Mouse (Mus musculus) forebrain, postnatal 0 days (tissue): ENCODE measurements at regions not wholly inside any gene's neighbourhood (a gene's known extent, or its start where the extent isn't known, plus 50 kb on each side); places are given as distances from the start of the nearest gene placed in this dataset.

Experiments
- ATAC-seq: fragments of 200-750 bp; cut with Nextera tagmentation; 2 replicates; pipeline ENCODE4 v1.8.0; 2017; ENCODE audit warnings: mild to moderate bottlenecking, moderate library complexity
- DNase-seq: peaks from one replicate; pipeline ENCODE4 v3.0.0-alpha.2; 2015
- H3K27ac ChIP-seq: fragments of 300-500 bp; sonication (generic); 2 replicates; pipeline ENCODE4 v1.5.1; 2014; ENCODE audit warnings: low read depth, mild to moderate bottlenecking, antibody characterized with exemption, low read length, moderate library complexity, mixed read lengths
- H3K27me3 ChIP-seq: fragments of 300-500 bp; sonication (generic); 2 replicates; pipeline ENCODE4 v1.6.1; 2014; ENCODE audit warnings: mild to moderate bottlenecking, low read length, mixed read lengths; ENCODE audit not compliant: insufficient read depth
- H3K36me3 ChIP-seq: fragments of 300-500 bp; sonication (generic); 2 replicates; pipeline ENCODE4 v1.6.1; 2014; ENCODE audit warnings: mild to moderate bottlenecking, moderate library complexity; ENCODE audit not compliant: insufficient read depth
- H3K4me1 ChIP-seq: fragments of 300-500 bp; sonication (generic); 2 replicates; pipeline ENCODE4 v1.6.1; 2014; ENCODE audit warnings: antibody characterized with exemption; ENCODE audit not compliant: insufficient read depth
- H3K4me2 ChIP-seq: fragments of 300-500 bp; sonication (generic); 2 replicates; pipeline ENCODE4 v1.6.1; 2014; ENCODE audit warnings: low read depth, mild to moderate bottlenecking, moderate library complexity
- H3K4me3 ChIP-seq: fragments of 300-500 bp; sonication (generic); 2 replicates; pipeline ENCODE4 v1.5.1; 2014; ENCODE audit warnings: low read depth, low read length, mixed read lengths
- H3K9ac ChIP-seq: fragments of 300-500 bp; sonication (generic); 2 replicates; pipeline ENCODE4 v1.6.1; 2014; ENCODE audit warnings: mild to moderate bottlenecking
- H3K9me3 ChIP-seq: fragments of 300-500 bp; sonication (generic); 2 replicates; pipeline ENCODE4 v1.6.1; 2016; ENCODE audit warnings: low read length
- CTCF ChIP-seq: sonication (generic); IDR thresholded peaks from 2 replicates; pipeline ENCODE4 v1.5.1; 2016; ENCODE audit warnings: antibody characterized with exemption, control low read depth, low read depth
- WGBS: fragments of 180-500 bp; shearing (Covaris S2); extraction: QIAGEN DNeasy Blood & Tissue Kit; methylation state at CpG from one replicate; pipeline ENCODE4 v1.1.7; 2014; 5-methylcytosine and 5-hydroxymethylcytosine counted together

- ATAC-seq (no peak), DNase-seq (no peak)
- Histone ChIP-seq H3K9ac (no peak overlapping the region), H3K9me3 (no peaks in the 10 kb centered on the region), H3K4me1 (no peaks in the 10 kb centered on the region), H3K27ac (no peak overlapping the region), H3K4me3 (no peak overlapping the region), H3K36me3 (no peaks in the 10 kb centered on the region), H3K4me2 (no peak overlapping the region), H3K27me3 (no peaks in the 10 kb centered on the region)
- WGBS: 77% methylated on average over 9 of the region's 9 CpGs
- no peak for TF ChIP-seq CTCF
Measured at GRCm38 (mm10) chr17:45884021-45884722, 148.0 kb downstream of the Vegfa start.

GRCm38 (mm10) chr17:45882682-45883081 lies 149.0 kb upstream of the 1600014C23Rik start:
- DNase-seq (no peak), ATAC-seq (no peak)
- TF ChIP-seq CTCF: no peak
- no peaks in the 10 kb centered on the region for H3K36me3 ChIP-seq
- H3K4me1 ChIP-seq: no peaks in the 10 kb centered on the region
- 82% methylated on average over 3 of the region's 3 CpGs for WGBS
- no peaks in the 10 kb centered on the region for H3K9me3 ChIP-seq
- no peak overlapping the region for H3K9ac ChIP-seq
- H3K27ac ChIP-seq: no peak overlapping the region
- H3K27me3 ChIP-seq: no peaks in the 10 kb centered on the region
- H3K4me2 ChIP-seq: no peak overlapping the region
- H3K4me3 ChIP-seq: no peak overlapping the region

- H3K27me3 ChIP-seq: no peaks in the 10 kb centered on the region
- H3K4me2 ChIP-seq: no peak overlapping the region
- H3K4me3 ChIP-seq: no peak overlapping the region
- ATAC-seq (no peak), DNase-seq (no peak)
- H3K36me3 ChIP-seq: no peaks in the 10 kb centered on the region
- no peak for TF ChIP-seq CTCF
- H3K4me1 ChIP-seq: no peaks in the 10 kb centered on the region
- no peak overlapping the region for H3K9ac ChIP-seq
- 95% methylated on average over 9 of the region's 9 CpGs for WGBS
- no peaks in the 10 kb centered on the region for H3K9me3 ChIP-seq
- H3K27ac ChIP-seq: no peak overlapping the region
Measured at GRCm38 (mm10) chr17:45881284-45881683, 147.6 kb upstream of the 1600014C23Rik start.

- H3K4me3 ChIP-seq: no peak overlapping the region
- no peaks in the 10 kb centered on the region for H3K36me3 ChIP-seq
- no peak overlapping the region for H3K27ac ChIP-seq
- H3K9me3 ChIP-seq: no peaks in the 10 kb centered on the region
- no peak for DNase-seq
- no peaks in the 10 kb centered on the region for H3K27me3 ChIP-seq
- no peak for ATAC-seq
- 89% methylated on average over 6 of the region's 6 CpGs for WGBS
- H3K4me2 ChIP-seq: no peak overlapping the region
- no peak for TF ChIP-seq CTCF
- no peak overlapping the region for H3K9ac ChIP-seq
- no peaks in the 10 kb centered on the region for H3K4me1 ChIP-seq
Measured at GRCm38 (mm10) chr17:45880761-45881160, 147.1 kb upstream of the 1600014C23Rik start.

- Histone ChIP-seq H3K27me3 (no peaks in the 10 kb centered on the region), H3K4me3 (no peak overlapping the region), H3K4me1 (no peaks in the 10 kb centered on the region), H3K4me2 (no peak overlapping the region), H3K27ac (no peak overlapping the region), H3K36me3 (no peaks in the 10 kb centered on the region), H3K9me3 (no peaks in the 10 kb centered on the region), H3K9ac (no peak overlapping the region)
- 82% methylated on average over 6 of the region's 6 CpGs for WGBS
- ATAC-seq (no peak), DNase-seq (no peak)
- TF ChIP-seq CTCF: no peak
Measured at GRCm38 (mm10) chr17:45879478-45880250, 146.0 kb upstream of the 1600014C23Rik start.

- Histone ChIP-seq H3K36me3 (no peaks in the 10 kb centered on the region), H3K4me2 (no peak overlapping the region), H3K4me1 (peaks cover 8% of the 10 kb centered on the region), H3K9ac (no peak overlapping the region), H3K27me3 (no peaks in the 10 kb centered on the region), H3K27ac (no peak overlapping the region), H3K4me3 (no peak overlapping the region), H3K9me3 (no peaks in the 10 kb centered on the region)
- TF ChIP-seq CTCF: peak; percentile 32
- no peak for ATAC-seq
- WGBS: 92% methylated on average over 6 of the region's 6 CpGs
- no peak for DNase-seq
Measured at GRCm38 (mm10) chr17:45878394-45878793, 144.8 kb upstream of the 1600014C23Rik start.

GRCm38 (mm10) chr17:45875325-45875724 lies 141.7 kb upstream of the 1600014C23Rik start:
- Histone ChIP-seq H3K9me3 (no peaks in the 10 kb centered on the region), H3K4me2 (no peak overlapping the region), H3K4me1 (peaks cover 11% of the 10 kb centered on the region), H3K9ac (no peak overlapping the region), H3K4me3 (no peak overlapping the region), H3K36me3 (no peaks in the 10 kb centered on the region), H3K27me3 (no peaks in the 10 kb centered on the region), H3K27ac (no peak overlapping the region)
- ATAC-seq: no peak
- DNase-seq: no peak
- 84% methylated on average over 8 of the region's 8 CpGs for WGBS
- TF ChIP-seq CTCF: no peak
